Mouse (Mus musculus): Measurements from ENCODE around the gene Trim45.

Trim45 gene

GRCm38 (mm10) chr3:100921825-100922505 lies at the start of gene Trim45:
Trim45 (plus strand) TSS chr3:100922202.
- in situ Hi-C loops (cut with MboI; ENCODE audit: low sequenced_read_pairs) = no loop called here

- in situ Hi-C loops (cut with MboI; ENCODE audit: low sequenced_read_pairs) = no loop called here
These were observed 44.9 kb upstream of the Trim45 start for GRCm38 (mm10) chr3:100877057-100877456.

- in situ Hi-C loops (cut with MboI; ENCODE audit: low sequenced_read_pairs) = no loop called here
These were observed 40.6 kb upstream of the Trim45 start for GRCm38 (mm10) chr3:100881403-100881802.

GRCm38 (mm10) chr3:100881843-100882634 lies 40.0 kb upstream of the Trim45 start:
- in situ Hi-C loops (cut with MboI; ENCODE audit: low sequenced_read_pairs) = no loop called here

- in situ Hi-C loops (cut with MboI; ENCODE audit: low sequenced_read_pairs) = no loop called here
These were observed 32.8 kb upstream of the Trim45 start for GRCm38 (mm10) chr3:100889234-100889633.

- in situ Hi-C loops (cut with MboI; ENCODE audit: low sequenced_read_pairs) = no loop called here
These were observed 31.6 kb upstream of the Trim45 start for GRCm38 (mm10) chr3:100890406-100890805.

GRCm38 (mm10) chr3:100892383-100893335 lies 29.3 kb upstream of the Trim45 start:
- in situ Hi-C loops (cut with MboI; ENCODE audit: low sequenced_read_pairs) = no loop called here

GRCm38 (mm10) chr3:100895500-100895899 lies 26.5 kb upstream of the Trim45 start:
- in situ Hi-C loops (cut with MboI; ENCODE audit: low sequenced_read_pairs) = no loop called here

- in situ Hi-C loops (cut with MboI; ENCODE audit: low sequenced_read_pairs) = no loop called here
These were observed 15.9 kb upstream of the Trim45 start for GRCm38 (mm10) chr3:100906128-100906527.

GRCm38 (mm10) chr3:100906916-100907315 lies 15.1 kb upstream of the Trim45 start:
- in situ Hi-C loops (cut with MboI; ENCODE audit: low sequenced_read_pairs) = no loop called here

GRCm38 (mm10) chr3:100908594-100908993 lies 13.4 kb upstream of the Trim45 start:
- in situ Hi-C loops (cut with MboI; ENCODE audit: low sequenced_read_pairs) = no loop called here

GRCm38 (mm10) chr3:100910621-100911020 lies 11.4 kb upstream of the Trim45 start:
- in situ Hi-C loops (cut with MboI; ENCODE audit: low sequenced_read_pairs) = no loop called here

GRCm38 (mm10) chr3:100911026-100911425 lies 11.0 kb upstream of the Trim45 start:
- in situ Hi-C loops (cut with MboI; ENCODE audit: low sequenced_read_pairs) = no loop called here

GRCm38 (mm10) chr3:100911498-100912213 lies 10.3 kb upstream of the Trim45 start:
- in situ Hi-C loops (cut with MboI; ENCODE audit: low sequenced_read_pairs) = no loop called here

GRCm38 (mm10) chr3:100916844-100917243 lies 5.2 kb upstream of the Trim45 start:
- in situ Hi-C loops (cut with MboI; ENCODE audit: low sequenced_read_pairs) = no loop called here

GRCm38 (mm10) chr3:100920611-100921140 lies 1.3 kb upstream of the Trim45 start:
- in situ Hi-C loops (cut with MboI; ENCODE audit: low sequenced_read_pairs) = no loop called here

- in situ Hi-C loops (cut with MboI; ENCODE audit: low sequenced_read_pairs) = no loop called here
These were observed 739 bp downstream of the Trim45 start for GRCm38 (mm10) chr3:100922506-100923375.

- in situ Hi-C loops (cut with MboI; ENCODE audit: low sequenced_read_pairs) = no loop called here
These were observed 2.2 kb downstream of the Trim45 start for GRCm38 (mm10) chr3:100924065-100924732.

- in situ Hi-C loops (cut with MboI; ENCODE audit: low sequenced_read_pairs) = loop anchor here (25.0 kb wide), 1 partner anchor 738 kb away; no protein-coding TSS in a partner anchor
These were observed 3.2 kb downstream of the Trim45 start for GRCm38 (mm10) chr3:100925176-100925575.
